Mouse (Mus musculus) brain, adult 2 months (tissue): ENCODE measurements around the gene Elk3.
"Not testable (repeated sequence)": the region's sequence is repeated elsewhere in the genome, so short reads cannot be mapped to it uniquely, and the experiment has no call there.

Experiments
- DNase-seq: peaks from one replicate; pipeline ENCODE4 v3.0.0; 2011; ENCODE audit warnings: low read depth, low spot score

Gene Elk3

DNA sequence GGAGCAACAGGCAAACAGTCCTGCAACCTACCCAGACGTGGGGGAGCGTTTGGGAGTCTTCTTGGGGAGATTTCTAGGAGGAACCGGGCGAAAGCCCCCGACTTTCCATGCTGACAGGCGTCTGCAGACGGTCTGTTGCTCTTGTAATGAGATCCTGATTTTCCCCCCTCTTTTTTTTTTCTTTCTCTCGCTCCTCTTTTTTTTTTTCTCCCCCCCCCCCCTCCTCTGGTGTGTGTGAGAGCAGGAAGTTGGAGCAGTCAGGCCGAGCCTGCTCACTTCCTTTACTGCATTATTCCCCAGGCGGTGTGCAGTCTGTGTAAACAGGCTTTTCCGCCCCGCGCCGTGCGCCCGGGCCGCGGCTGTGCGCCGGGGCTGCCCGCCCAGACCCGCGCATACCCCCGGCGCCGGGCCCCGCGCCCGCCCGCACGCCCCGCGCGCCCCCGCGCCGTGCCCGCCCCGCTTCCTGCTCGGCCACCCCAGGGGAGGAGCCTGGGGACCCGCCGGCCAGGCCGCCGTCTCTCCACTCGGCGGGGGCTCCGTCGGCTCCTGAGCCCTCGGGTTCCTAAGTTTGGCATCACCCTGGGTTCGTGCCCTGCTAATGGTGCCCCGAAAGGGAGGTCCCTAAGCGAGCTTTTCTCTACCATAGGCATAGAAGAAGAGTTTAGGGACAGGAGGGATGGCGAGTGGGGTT, at the start of gene Elk3:
Gene Elk3 (minus strand): TSS at position 415 of the 691 bp plus-strand sequence.
- peak; percentile 34 for DNase-seq

DNA sequence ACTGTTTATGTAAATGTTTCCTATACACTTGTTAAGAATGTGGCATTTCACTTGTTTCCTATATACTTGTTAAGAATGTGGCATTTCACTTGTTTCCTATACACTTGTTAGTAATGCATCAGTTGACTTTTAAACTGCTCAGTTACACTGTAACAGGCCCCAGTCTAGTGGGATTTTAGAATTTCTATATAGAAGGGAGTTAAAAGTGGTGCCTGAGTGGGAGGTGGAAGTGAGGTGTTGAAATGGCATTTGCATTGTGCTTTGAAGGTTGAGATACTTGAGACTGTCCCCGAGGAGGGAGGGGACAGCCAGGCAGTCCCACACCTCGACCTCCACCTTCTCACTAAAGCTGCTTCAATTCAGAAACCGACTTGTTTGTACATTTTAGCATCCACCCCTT, 49.7 kb upstream of the Elk3 start:
- DNase-seq, result peak; percentile 43

DNA sequence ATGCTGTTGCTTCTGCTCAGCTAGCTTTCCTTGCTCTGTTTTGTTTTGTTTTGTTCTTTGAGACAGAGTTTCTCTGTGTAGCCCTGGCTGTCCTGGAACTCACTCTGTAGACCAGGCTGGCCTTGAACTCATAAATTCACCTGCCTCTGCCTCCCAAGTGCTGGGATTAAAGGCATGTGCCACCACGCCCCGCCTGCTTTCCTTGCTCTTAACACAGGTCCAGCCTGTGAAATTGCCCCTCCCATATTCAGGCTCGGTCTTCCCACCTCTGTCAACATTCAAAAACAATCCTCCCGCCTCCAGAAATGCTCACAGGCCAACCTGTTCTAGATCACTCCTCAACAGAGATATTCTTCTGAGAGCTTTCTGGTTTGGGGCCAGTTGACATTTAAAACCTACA, 49.3 kb upstream of the Elk3 start:
- not testable (repeated sequence) for DNase-seq

DNA sequence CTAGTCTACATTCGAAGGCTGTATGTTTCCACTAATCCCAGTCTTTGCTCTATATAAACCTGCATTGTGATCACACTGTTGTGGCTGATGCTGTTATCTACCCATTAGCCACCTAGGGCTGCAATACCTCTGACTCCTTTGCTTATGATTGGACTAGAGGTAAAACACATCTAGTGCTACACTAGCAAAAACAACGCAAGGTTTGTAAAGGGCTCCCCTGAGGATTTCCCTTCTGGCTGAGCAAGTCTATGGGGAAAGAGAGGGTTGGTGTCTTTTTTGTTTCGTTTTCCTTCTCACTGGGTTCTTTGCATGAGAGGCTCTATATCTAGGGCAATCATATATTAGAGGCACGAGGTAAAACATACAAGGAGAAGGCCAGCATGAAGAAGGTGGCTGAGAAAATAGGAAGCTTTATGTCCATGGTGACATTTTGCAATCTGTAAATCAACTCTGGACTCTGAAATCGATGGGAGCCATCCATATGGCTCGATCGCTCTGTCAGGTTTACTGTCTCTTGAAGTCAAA, 48.5 kb upstream of the Elk3 start:
- DNase-seq, result no peak

DNA sequence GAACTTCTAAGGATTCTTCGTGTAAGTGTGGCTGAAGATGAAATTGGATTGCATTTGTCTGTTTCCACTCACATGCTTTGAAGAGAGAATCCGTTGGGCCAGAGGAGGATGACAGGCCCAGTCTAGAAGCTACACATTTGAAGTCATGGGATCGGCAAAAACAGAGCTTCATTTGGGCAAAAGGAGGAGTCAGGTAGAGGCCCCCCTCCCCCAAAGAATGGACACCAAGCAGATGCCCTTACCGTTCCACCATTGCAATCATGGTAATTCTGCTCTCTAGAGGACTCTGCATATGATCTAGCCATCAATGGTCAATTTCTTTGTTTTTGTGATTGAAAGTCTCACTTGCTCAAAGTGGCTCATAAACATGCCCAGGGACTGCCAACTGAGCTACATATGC, 47.9 kb upstream of the Elk3 start:
- no peak for DNase-seq

DNA sequence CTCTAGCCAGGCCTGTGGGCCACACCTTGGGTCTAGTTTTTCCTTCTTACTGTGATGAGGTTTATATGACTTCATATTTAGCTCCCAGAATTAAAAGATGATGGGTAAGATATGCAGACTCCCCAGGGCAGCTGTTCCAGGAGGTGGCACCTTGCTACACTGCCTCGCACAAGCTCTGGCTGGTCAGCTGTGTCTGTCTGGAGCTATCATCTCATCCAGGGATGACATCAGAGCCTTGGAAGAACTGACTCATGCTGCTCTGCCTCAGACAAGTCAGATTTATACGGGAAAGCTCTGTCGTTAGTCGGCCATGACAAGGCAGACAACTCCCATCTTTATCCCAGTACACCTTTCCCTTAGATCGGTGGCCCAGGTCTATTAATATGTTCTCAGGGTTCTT, 46.2 kb upstream of the Elk3 start:
- DNase-seq, result peak; percentile 23

DNA sequence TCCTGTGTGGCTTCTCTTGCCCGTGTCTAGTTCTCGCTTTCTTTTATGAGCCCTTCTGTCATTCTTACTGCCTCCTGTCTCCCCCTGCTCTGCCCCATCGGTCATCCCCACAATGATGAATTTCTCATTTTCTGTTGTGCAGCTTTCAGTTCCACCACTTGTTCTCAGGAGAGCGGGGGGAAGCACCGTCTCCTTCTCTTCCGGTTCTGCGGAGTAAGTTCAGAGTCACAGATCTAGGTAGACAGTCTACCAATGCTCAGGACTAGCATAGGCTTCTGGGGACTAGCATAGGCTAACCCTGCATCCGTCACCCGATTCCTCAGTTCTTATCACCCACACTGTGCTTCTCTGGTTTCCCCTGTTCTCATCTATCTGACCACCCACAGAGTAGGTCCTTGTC, 45.2 kb upstream of the Elk3 start:
- DNase-seq, result no peak

DNA sequence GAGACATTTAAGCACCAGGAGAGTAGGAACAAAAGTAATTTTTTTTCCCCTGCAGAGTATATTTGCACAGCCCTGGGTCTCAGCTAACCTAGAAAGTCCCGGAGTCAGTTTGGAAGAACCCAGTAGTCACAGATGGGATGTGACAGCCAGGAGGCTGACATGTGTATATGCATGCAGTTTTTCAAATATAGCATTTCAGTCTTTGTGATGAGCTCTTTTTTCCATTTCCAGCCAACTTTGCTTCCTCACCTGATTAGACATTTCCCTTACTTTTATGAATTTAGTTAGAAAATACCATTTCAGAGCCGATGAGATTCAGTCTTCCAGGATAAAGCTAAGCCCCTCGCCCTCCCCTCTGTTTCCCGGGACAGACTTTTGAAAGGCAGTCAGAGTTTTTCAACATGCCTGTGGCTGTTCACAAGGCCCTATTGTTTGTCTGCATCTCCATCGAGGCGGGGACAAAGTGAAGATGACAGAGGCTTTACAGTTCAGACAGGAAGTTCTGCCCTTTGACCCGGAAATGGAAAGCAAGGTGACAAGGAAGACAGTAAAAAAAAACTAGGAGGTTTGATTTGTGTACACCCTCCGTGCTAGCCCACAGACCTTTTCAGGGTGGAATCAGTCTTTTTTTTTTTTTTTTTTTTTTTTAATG, 44.5 kb upstream of the Elk3 start:
- DNase-seq, result no peak

DNA sequence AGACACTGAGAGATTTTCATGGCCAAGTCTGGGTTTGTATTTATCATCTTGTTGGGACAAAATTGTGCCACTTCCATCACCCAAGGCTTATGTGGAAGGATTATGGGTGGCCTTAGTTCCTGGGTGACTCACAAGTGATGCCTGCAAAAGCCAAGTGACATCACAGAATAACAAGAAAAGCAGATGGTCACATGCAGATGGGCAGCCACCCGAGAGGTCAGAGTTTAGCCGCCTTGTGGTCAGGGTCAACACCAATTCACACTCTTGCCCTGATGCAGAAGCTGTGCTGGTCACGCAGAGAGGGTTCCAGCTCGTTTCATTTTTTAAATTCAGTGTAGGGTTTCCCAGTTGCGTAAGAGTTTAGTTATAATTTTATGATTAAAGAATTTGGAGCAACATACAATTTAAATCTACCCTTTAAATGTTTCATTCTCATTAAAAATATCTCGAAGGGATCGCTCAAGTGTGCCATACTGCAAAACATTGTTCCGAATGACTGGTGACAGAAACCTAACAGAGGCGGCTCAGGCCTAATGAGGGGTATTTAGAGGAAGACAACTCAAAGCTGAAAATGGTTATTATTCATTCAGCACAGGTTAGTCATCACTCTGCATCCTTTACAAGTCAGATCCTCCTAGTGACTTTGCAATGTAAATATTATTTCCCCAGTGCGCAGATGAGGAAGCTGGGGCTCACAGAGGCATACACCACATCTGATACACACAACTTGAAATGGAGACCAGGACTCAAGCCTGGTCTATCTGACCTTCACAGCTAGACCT, 42.8 kb upstream of the Elk3 start:
- no peak for DNase-seq

DNA sequence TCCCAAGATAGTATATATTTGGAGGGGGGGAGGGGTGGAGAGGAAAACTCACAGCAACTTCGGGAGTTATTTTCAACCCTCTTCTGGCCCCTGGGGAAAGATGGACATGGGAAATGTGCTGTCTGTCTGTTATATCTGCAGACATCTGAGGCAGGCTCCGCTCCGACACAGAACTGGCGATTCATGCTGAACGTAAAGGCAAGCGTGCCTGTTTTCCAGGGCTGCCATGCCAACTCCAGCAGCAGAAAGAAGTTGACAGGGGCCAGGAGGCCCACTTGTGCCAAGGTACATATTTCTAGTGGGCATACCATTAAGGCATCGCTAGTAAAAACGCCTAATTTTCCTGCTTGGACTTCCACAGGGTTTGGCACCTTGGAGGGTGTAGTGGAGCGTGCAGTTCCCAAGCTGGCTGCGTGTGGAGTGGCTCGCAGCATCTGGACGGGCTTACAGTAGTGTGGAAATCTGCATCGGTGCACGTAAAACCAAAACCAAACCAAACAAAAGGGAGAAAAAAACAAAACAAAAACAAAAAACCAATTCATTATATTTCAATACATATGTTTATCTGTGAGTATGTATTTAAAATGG, 37.1 kb upstream of the Elk3 start:
- DNase-seq, result no peak

DNA sequence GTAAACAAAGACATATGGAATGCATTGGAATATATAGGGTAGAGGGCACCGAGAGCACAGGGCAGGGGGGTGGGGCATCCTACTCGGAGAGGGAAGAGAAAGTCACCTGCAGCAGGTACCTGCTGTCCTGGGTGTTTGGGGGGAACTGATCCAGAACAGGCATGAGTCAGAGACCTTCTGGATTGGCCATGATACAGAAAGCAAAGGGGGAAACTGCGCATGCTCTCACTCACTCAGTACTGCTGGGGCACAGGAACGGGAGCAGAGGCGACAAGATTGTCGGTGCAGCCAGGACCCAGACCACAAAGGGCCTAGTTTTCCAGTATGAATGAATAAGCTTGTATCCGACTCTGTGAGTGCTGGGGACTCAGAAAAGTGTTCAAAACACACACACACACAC, 36.5 kb upstream of the Elk3 start:
- DNase-seq, result peak; percentile 67

DNA sequence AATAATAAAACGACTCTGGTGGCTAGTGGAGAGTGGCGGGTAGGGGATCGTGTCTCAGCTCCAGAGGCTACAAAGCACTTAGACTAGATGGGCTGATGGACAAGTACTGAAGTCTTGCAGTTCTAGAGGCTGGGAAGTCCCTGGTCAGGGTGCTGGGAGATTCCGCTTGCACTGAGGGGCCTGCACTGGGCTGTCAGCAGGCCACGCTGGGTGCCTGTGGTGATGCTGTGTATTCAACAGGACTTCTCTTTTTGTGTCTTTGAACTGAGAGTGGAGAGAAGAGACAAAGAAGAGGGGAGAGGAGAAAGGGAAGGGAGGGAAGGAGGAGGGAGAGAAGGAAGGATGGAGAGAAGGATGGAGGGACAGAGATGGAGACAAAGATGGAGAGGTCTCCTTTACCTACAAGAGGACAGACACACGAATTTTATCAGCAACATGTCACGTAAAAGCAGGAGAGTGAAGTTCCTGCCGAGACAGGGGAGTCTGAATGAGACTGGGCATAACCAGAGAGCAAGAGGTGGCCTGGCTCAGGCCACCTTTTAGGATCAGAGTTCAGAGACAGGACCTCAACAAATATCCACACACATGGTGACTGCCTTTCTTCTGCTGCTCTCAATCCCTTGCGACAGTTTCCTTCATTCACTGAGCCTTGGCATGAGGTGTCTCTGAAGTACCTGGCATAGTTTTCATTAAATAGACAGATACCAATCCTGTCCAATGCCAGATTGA, 35.4 kb upstream of the Elk3 start:
- DNase-seq, result no peak

DNA sequence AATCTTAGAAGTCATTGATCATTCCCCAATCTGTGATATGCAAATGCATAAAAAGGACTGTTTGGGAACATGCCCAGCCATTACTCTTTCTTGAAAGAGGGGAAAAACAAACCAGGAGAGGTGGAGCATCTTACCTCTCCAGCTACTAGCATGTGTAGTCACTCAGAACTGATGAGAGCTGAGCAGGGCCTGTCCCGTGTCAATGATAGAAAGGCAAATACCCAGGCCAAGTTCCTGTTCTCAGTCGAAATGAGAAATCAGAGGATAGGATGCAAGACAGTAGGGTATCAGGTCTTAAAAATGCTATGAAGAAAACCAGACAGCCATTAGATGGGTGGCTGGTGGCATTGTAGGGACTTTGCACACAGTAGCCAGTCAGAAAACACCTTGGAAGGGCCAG, 34.6 kb upstream of the Elk3 start:
- no peak for DNase-seq

DNA sequence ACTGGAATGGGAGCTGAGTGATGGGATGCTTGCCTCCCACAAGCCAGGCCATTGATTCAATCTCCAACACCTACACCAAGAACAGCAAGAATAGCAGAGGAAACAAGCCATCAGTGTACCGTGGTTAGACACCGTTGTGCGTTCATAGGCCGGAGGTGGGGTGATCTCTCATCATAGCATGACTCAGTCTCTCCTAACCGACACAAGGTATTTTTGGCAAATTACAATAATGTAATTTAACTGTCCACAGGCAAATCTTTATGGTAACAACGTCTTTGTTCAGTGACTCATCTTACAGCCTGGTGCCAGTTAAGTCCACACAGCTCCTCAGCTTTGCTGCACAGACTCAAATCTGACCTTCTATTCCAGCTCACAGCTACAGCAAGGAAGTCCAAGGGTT, 32.5 kb upstream of the Elk3 start:
- peak; percentile 57 for DNase-seq

DNA sequence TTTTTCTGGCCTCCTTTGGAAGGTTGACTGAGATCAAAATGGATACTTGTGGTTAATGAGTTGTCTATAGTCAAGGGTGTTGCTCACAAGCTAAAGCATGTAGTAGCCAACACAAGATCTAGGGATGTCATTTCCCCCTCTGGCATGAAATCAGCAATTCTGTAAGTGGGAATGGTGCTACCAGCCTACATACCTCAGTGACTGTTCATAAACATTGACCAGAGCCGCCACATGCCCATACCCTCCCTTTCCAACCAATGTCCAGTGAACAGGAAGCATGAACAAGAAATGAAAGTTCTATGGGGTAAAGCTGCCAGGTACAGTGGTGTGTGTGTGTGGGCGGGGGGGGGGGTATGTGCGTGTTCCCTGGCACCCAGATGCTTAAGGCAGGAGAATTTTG, 32.1 kb upstream of the Elk3 start:
- no peak for DNase-seq

DNA sequence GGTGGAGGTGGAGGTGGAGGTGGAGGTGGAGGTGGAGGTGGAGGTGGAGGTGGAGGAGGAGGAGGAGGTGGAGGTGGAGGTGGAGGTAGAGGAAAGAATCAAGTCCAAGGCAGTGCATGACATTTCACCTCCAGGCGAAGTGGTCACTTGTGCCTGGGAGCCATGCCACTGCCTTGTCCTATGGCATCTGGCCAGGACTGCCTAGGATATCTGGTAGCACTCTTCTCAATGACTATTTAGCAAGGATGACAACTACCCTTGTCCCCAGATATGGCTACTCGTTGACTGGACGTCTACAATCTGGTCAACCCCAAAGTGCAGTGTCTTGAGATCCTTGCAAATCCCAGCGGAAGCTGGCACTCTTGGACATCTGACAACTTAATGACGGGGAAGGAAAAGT, 27.6 kb upstream of the Elk3 start:
- no peak for DNase-seq

DNA sequence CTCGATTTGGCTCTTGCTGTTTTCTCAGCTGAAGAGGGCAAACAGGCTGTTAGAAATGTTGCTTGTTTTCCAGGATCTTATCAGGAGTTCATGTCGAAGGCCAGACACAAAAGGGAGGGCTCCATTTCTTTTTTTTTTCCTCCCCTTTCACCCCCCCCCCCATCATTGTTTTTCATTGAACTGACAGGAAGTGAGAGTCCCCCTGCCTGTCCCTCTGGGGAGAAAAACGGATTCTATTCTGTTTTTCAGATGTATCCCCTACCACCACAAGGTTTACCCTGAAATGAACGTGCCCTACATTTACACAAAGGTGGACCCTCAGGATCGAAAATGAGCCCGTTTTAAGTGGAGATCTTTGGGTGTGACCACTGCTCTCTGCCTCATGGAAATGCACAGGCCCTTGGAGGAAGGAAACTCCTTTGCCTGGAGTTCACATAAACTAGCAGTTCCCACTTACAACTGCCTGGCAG, 25.6 kb upstream of the Elk3 start:
- DNase-seq, result no peak

DNA sequence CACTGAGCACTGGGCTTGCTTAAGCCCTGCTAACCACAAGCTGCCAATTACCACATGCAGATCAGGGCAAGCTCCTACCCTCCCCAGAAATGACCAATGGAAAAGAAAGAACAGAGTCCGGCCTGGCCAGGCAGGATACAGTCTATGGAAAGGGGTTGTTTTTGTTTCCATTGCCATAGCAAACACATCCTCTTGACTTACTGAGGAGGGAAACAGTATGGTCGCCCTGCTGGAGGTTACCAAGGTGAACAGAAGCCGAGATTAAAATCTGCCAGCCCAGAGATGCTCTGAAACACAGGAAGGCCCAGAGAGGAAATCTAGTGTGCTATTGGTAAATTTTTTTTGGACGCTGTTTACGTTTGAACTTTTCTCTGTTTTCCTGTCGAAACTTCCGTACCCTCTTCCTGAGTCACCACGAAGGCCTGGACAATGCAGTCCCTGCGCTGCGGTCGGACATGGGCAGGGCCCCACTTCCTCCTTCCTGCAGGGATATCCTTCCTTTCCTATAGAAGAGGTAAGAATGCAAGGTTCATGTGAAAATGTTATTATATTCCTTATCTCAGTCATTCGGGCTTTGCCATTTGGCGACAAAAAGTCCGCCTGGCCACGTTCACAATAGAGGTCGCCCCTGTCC, 25.0 kb upstream of the Elk3 start:
- DNase-seq, result no peak

DNA sequence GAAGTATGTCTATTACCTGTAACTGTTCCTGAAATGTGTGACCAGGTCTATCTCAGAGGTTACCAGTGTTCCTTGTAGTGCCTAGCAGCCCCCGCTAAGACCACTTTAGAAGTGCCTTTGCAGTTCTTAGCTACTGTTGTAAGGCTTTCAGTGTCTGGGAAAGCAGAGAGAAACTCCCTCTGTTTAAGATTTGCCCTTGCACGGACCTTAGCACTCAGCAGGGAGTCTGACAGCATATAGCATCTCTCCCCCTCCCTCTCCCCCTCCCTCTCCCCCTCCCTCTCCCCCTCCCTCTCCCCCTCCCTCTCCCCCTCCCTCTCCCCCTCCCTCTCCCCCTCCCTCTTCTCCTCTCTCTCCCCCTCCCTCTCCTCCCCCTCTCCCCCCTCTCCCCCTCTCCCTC, 24.1 kb upstream of the Elk3 start:
- no peak for DNase-seq

DNA sequence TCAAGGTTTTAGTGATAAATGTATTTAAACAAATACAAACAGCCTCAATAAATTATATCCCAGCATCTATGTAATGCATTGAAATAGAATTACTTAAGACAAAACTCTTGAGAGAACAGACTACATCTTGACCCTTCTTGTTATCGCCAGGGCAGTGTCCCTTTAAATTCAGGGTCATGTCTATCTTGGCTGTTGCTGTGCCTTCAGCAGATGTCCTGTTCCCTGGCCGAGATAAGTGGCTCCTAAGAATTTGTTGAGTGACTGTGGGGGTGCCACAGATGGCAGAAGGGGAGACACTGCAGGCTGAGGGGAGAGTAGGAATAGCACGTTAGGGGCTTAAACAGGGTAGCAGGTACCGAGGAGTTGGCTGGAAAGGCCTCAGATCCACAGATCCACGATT, 22.3 kb upstream of the Elk3 start:
- DNase-seq, result no peak

DNA sequence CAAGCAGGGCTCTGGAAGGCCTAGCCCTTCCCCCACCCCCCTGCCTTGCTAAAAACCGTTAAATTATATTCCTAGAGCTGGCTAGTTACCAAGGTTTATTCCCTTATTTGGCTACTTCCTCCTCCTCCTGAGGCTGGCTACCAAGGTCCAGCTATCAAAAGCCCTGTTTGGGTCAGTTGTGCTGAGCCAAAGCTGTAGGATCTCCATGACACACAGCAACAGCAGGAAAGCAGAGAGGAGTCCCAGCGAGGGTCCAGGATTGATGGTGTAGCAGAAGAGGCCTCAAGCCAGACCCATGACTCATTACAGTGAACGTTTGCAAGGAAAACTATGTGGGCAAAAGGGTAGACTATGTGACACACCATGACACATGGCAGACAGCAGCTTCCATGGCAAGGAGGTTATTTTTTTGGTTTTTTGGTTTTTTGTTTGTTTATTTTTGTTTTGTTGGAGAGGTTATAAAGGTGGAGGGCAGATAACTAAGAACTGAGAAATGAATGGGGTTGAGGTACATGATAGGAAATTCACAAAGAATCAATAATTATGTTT, 21.4 kb upstream of the Elk3 start:
- no peak for DNase-seq
